Mouse (Mus musculus) heart, adult 8-10 months (tissue): Measurements from ENCODE around the gene Adcy9. TPM values are rescaled to one million over a fixed set of nuclear protein-coding genes. Genes with fewer than 3 reads are reported as not detected.
"Not testable (repeated sequence)": the region's sequence is repeated elsewhere in the genome, so short reads cannot be mapped to it uniquely, and the experiment has no call there.

ENCODE experiments used
- DNase-seq: peaks from one replicate; pipeline ENCODE4 v3.0.0; 2022; ENCODE audit warnings: low spot score
- total RNA-seq, 4 experiments: library from RNA; stranded (reverse); gene quantifications; 2 replicates each; pipeline ENCODE4 v1.2.4; 2022

Gene Adcy9
- total RNA-seq, 4 experiments from 2014 or later, result 21.7 to 24.0 (median 23.2) TPM

DNA sequence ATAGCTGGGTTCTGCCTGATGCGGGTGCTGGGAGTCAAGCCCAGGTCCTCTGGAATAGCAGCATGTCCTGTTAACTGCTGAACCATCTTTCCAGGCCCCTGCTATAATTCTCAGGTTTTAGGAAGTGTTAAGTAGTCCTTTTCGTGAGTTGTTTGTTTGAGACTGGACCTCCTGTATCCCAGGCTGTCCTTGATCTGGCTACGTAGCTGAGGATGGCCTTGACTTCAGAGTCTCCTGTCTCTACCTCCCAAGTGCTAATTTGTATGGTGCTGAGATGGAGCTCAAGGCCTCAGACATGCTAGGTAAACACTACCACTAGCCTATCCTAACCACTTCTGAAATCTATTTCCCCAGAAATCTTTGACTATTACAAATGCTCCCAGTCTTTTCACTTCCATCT lies 37.9 kb downstream of the Adcy9 start:
- DNase-seq, result no peak

DNA sequence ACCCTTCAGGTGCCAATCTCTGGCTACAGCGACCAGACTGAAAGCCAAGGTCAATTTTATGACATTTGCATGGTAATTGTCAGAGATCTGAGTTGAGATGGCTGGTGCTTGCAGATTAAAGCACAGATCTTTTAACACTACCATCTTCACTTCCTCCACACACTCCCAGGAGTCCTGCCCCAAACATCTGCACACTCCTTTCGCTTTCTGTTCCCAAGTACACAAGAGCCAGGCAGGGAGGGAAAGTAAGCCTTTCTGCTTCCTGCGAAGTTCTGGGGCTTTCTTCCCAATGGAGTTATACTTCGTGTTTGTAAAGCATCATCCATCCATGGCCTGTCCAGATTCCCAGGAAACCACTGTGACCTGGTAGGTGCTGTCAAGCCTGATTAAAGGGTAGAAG lies 38.8 kb downstream of the Adcy9 start:
- DNase-seq, result peak; percentile 76

DNA sequence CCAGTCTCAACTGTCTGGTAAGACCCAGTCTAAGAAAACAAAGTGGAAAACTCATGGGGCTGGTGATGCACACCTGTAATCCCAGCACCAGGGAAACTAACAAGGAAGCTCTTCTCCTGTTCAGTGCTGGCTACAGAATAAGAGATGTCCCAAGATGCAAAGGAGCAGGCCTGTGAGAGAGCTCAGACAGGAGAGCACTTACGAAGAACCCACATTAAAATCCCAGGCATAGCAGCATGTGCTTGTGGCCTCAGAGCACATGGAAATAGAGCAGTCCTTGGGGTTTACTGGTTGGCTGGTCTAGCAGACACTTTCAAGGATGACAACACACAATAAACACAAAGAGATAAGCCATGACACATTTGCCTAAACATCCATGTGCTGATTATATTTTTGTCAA lies 41.5 kb downstream of the Adcy9 start:
- no peak for DNase-seq

DNA sequence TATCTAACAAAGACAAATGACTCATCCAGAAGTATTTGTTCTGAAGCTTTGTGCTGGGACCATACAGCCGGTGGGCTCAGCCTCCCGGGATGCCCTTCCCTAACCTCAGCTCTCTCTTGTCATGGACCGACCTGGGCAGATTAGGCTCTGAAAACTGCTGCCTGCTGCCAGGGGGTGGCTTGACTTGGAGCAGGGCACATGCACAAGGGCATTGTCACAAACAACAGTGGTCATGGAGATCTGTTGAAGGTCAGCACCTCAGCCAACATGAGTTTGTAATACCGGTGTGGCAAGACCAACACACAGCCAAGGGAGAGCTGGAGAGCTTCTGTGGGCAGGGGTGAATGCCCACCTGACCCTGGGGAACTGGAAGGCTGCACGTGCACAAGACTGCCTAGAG lies 42.7 kb downstream of the Adcy9 start:
- DNase-seq, result no peak

DNA sequence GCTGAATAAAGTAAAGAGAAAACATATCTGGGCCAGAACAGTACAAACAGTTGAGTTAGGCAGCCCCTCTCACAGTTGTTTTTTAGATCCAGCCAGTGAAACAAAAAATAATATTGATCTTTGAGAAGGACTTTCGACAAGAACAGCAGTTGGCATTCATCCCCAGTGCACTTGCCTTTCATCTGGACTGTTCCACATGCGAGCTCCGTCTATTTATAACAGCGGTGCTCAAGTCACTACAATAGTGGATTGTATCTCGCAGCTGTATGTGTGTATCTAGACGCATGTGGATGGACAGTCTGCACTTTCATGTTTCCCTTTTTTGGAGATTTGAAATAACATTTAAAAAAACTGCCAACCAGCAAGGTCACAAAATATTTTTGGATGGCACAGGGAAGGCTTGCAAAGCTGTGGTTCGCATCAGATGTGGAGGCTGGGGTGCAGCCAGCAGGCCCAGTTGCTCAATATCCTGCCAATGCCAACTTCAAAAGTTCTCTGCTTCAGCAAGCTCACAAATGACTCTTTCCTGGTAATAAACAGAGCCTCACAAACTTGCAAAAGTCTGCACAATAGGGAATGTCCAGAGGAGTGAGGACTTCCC lies 45.4 kb downstream of the Adcy9 start:
- DNase-seq, result peak; percentile 49

DNA sequence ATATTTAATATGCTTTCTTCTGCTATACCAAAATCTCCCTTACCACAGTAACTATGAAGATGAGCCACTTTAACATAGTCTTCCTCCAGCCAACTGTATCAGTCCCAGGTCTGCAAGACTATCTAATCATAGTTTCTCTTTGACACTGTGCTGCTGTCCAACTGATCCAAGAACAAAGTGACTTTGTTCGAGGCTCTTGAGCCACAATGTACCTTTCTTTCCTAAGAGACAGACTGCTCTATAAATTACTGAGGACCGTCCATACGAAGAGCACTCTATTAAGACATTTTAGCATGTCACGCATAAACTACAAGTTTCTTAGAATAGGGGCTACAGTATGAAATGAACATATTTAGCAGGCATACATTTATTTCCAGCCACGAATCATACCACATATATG lies 46.0 kb downstream of the Adcy9 start:
- DNase-seq, result no peak

DNA sequence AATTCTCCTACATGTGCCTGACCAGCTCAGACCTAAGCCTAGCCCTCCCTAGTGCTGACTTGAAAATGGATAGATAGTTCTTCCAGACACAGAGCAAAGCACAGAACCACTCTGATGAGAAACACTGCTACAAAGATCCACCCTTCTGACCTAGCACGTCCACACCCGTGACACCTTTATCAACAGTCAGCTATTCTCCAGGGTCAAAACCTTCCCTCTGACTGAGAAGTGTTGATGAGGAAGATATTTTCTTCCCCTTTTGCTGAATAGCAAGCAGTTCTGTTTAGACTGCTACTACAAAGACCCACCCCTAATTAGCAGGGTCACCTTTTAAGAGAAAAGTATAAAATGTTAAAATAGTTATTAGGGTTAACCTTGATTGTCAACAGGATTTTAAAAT lies 49.3 kb downstream of the Adcy9 start:
- DNase-seq, result no peak

DNA sequence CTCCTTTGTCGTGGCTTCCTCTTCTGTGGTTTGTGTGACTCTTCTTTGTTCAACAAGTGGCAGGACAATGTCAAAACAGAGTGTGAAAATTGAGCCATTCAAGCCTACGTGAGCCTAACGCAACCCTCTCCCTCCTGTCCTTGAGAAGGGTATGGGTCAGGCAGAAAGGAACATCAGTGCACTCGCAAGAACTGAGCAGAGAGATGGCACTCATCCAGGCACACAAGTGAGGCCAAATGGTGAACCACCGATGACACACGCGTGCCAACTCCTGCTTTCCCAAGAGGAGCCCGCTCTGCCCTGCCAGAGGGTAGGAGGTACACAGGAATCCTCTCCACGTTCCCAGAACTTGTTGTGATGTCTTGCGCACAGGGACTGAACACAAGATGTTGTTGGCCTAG lies 50.2 kb downstream of the Adcy9 start:
- DNase-seq, result peak; percentile 63

DNA sequence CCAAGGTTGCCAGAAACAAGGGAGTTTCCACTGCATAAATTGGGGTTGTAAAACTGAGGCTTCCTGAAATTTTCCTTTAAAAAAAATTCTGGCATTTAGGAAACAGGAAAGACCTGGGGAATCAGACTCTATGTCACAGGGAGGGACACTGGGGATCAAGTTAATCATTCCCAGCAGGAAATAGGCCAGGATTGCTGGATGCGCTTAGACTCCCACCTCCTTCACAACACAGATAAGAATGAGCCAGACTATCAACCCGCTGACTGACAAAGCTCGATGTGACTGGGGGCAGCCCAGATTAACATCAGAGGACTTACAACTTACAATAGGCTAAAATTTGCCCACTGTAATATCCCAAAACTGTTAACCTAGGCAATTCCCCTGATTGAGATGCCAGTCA lies 52.4 kb downstream of the Adcy9 start:
- DNase-seq, result no peak

DNA sequence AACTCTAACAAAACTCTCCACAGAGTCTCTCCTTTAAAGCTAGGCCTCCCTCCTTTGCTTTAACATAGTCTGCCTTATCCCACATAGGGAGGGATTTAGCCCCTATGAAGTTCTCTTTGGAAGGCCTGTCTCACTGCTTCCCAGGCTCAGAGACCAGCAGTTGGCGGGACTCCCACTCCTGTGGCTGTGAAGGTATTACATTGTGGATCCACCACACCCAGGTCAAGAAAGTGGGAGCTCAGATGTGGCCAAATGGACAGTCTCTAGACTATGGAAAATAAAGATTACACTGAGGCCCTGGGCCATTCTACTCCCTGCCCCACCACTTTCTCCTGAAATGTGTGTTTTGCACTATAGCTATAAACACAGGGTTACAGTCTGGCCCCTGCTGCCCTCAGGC lies 53.0 kb downstream of the Adcy9 start:
- no peak for DNase-seq

DNA sequence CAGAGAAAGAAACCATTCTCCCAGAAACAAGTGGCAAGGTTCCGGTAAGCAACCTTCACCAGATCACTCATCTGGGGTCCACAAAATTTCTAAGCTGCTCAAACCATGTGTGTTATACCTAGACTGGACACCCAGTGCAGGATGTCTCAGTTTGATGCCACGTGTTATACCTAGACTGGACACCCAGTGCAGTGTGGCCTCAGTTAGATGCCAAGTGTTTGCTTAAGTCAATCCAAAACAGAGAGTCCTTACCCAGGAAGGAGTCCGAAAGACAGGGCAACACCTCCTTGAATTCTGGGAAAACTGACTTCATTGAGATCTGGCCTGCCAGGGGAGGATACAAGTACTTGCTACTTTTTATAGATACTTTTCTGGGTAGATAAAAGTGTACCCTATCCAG lies 53.6 kb downstream of the Adcy9 start:
- no peak for DNase-seq

DNA sequence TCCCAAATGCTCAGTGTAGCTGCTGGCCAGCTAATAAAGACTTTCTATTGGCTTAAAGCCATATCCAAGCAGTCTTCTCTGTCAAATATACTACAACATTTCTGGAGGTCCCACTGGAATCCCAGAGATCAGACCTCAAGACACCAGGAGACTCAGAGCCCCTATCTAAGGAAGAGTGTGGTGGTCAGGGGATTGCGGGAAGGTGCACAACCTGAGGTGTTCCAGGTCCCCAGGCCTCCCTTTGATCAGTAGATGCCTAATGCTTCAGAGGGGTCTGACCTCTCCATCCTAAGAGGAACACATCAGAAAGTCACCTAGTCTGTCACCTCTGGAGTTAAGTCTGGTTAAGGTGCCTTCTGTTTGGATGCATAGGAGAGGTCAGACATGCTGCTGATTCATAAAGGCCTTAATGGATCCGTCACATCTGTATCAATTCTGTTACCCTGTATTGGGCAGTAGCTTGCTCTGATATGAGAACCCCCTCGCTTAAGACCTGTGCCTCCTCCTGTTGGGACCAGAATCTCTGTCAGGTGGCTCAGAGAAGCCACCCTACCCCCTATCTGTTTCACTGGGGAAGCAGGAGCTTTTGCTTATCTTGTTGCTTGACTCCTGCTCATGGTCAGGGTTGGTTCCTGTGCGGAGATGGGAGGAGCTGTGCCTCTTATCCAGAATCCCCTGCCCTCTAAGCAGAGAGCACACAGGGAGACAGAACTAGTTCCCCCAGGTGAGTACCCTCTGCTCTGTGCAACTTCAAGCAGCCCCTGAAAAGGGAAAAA lies 56.8 kb downstream of the Adcy9 start:
- no peak for DNase-seq

DNA sequence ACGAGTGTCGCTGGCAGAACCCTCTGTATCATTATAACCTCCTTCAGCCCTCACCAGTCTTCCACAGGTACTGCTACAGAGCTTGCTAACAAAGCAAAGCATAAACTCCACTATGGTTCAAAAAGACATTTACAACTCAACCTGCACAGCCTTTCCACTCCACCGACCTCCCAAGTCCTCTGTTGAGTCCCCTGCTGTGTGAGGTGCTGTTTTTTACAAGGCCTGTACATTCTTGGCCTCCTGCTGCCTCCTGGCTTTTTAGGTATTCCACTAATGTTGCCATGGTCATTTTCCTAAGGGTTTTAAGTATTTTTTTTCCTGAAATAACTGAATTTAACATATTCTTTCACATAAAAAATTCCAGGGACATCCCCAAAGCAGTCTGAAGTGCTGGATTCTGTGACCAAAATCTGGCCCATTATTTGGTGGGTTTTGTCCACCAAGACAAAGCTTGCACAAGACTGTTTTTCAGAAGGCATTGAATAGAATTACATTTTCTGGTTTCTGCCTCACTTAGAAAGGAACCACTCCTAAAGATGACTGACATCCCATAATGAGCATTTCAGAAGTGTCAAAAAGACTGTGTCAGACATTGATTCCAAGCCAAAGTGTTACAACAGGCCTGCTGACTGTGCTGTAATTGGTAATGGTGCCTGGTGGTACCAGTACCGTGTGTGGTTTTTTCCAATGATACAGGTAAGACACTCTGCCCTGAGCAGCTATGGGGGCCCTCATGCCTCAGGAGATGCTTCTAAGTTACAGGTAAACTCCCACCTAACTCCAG lies 64.8 kb downstream of the Adcy9 start:
- DNase-seq, result no peak

DNA sequence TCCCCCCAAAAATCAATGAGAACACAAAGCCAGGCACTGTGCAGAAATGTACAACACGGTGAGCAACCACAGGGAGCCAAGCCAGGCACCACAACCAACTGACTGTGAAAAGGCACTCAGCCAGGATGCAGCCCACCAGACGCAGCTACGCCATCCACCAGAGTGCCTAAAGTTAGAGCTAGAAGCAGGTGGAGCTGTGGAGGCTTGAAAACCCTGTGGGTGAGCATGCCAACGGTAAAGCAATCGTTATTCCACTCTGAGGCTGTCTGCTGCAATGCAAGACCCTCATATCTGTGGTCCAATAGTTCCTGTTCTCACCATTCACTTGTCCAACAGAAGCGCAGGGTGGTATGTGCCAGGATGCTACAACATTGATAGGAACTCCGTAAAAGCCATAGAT lies 77.7 kb downstream of the Adcy9 start:
- no peak for DNase-seq

DNA sequence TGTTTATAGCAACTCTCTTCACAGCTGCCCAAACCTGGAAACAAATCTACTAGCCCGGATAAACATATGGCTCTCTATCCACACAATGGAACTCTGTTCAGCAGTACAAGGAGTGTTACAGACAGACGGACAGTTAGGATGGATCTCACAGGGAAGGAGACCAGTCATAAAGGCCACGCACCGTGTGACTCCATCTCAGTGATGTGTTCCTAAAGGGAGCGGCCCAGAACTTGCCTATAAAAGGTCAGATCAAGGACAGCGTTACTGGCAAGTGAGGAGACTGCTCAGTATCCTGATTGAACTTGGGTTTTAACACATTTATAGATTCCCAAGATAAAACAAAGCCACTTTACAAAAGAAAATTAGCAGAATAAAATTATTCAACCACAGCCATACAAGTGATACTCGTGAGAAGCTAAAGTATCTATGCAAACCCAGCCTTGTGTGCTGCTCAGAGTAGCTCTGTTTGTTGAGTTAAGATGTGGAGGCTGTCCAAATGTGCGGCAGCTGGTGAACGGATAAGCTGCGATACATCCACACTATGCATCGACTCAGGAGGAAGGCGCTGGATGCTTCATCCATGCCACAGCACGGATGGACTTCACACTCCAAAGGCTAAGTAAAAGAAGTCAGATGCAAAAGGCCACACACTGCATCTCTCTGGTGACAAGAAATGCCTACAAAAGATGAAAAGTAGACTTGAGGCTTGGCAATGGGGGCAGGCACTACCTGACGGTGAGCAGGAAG lies 78.8 kb downstream of the Adcy9 start:
- no peak for DNase-seq

DNA sequence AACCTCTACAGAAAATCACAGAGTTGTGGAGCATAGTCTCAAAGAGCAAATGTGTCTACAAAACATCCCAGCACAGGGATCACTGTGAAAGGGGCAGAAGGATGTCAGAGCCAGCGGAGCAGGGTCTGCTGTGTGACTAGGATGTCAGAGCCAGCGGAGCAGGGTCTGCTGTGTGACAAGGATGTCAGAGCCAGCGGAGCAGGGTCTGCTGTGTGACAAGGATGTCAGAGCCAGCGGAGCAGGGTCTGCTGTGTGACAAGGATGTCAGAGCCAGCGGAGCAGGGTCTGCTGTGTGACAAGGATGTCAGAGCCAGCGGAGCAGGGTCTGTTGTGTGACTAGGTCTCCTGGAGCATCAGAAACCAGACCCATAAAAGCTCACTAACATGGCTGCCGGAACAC lies 81.1 kb downstream of the Adcy9 start:
- not testable (repeated sequence) for DNase-seq

DNA sequence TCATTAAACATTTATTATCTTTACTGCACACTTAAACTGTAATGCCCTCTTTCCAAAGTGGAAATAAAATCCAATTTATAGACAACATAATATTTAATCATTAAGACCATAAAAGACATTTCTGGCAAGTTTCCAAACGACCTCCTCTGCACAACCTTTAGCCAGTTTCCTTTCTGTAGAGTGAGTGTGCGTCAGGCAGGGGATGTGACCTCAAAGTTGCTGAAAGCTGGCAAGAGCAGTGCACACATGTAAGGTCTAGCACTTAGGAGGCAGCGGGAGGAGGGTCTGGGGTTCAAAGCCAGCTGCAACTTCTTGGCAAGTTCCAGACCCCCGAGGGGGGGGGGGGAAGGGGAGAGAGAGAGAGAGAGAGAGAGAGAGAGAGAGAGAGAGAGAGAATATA lies 83.0 kb downstream of the Adcy9 start:
- no peak for DNase-seq

DNA sequence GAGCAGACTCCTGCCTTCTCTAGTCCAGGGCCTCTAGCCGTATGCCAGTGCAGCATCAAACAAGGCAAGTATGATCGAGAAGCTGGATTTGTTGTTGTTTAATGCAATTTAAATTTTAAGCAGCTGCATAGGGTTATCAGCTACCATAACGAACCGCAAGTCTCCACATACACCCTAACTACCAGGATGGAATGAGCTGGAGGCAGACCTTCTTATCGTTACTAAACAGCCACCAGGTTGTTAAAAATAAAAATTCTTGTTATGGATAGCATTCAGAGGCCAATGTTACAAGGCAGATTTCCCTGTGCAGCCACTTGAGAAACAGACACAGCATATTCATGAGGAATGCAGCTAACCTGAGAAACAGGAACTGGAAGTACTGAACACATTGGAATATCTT lies 86.5 kb downstream of the Adcy9 start:
- DNase-seq, result no peak

DNA sequence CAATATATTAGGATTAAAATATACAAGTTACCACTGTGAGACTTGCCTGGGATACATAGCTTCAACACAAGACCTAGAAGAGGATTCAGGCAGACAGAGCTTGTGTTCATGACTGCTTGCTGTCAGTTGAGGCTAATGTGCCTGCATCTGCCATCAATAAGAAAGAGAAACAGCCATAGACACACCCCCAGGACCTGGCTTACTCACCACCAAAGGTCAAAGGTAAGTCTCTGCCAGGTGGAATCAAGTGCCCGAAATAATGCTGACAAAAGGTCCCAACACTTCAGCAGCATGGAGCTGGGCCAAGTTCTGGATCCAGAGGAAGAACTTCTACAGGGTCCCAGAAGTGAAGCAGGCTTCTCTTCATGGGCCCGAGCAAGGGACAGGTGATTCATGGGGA lies 86.9 kb downstream of the Adcy9 start:
- DNase-seq, result no peak

DNA sequence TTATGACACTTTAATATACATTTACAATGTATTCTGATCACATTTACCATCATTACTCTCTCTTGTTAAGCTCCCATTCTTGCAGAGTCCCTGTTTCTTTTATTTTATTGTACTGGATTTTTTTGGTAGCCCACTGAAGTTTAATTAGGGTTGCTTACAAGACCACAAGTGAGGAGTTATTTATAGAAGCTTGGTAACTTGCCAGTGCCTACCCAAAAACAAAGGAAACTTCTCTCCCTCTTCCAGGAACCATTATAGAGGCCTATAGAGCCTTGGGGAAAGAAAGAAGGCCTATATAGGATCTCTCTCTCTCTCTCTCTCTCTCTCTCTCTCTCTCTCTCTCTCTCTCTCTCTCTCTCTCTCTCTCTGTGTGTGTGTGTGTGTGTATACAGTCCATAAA lies 93.2 kb downstream of the Adcy9 start:
- no peak for DNase-seq

DNA sequence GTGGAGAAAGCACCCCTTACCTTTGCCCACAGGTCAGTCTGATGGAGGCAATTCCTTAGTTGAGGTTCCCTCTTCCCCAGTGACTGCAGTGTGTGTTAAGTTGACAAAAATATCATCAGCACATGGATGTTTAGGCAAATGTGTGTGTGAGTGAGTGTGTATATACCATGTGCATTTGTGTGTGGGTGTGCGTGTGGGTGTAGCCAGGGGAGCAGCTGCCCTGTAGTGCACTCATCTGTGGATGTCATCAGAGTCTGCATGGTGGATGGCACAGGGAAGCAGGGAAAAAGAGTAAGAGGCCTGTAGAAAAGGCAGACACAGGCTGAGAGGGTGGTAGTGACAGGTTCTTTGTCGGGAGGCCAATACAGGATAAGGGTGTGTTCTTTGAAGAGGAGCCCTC lies 94.5 kb downstream of the Adcy9 start:
- DNase-seq, result no peak

DNA sequence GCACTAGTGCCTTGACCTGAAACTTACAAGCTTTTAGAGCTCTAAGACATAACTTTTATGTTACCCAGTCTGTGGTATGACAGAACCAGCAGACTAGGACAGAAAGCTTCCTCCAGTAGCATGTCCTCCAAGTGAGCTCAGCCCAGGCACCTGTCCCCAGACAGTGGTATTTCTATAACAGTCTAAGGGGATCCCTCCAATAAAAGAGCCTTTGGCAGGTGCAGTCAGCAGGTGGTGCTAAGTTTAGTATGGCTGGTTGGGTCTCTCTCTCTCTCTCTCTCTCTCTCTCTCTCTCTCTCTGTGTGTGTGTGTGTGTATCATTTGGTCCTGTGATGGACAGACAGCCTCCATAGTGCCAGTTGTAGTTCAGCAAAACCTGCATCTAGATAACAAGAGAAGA lies 95.3 kb downstream of the Adcy9 start:
- no peak for DNase-seq
